Mouse (Mus musculus): ENCODE measurements around the gene Fgfr2.

GRCm38 (mm10) chr7:130766411-130767170 is 2356.6 kb downstream of the Fgfr2 start:
- no peak for TF ChIP-seq CTCF (IDR thresholded peaks at IDR 0.05; ENCODE audit: borderline replicate concordance, insufficient read depth, low read length)
- no peak for TF ChIP-seq POLR2A (IDR thresholded peaks at IDR 0.05; ENCODE audit: low read depth, low read length)
